Mouse (Mus musculus): ENCODE data around the gene Dusp2. TPM values are rescaled to one million over a fixed set of nuclear protein-coding genes. Genes with fewer than 3 reads are reported as not detected.

Gene Dusp2
- polyA plus RNA-seq, 1 experiment from 2014 or later = 4.8 TPM

DNA sequence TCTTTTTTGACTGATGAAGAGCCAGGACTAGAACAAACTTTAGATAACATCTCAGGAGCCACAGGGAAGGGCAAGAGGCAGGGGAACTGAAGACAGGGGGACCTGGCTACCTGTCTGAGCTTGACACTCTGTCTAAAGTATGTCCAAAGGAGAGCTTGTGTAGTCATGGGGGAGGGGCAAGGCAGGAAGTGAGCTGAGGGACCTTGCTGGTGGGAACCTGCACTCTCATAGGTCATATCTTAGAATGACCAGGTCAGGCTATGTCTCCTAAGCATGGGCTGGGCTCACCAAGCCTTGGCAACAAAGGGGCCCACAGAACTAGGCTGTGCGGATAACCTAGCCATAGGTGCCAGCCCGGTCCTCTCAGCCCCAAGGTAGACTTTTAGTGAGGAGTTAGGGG is 36.1 kb downstream of the Dusp2 start:
- Histone ChIP-seq H3K4me1 (no peaks in the 10 kb centered on the region), H3K9ac (no peak overlapping the region), H3K9me3 (no peaks in the 10 kb centered on the region), H3K4me3 (replicated peaks) (no peak overlapping the region), H3K27ac (no peak overlapping the region), H3K27me3 (0 out of 2 replicates have a peak, but pooled peaks cover 13% of the 10 kb centered on the region), H3K4me2 (no peak overlapping the region), H3K36me3 (replicated peaks) (no peaks in the 10 kb centered on the region)
- 89% methylated on average over 2 of the region's 2 CpGs for WGBS
- ATAC-seq (ENCODE audit: low FRiP score) = no peak

DNA sequence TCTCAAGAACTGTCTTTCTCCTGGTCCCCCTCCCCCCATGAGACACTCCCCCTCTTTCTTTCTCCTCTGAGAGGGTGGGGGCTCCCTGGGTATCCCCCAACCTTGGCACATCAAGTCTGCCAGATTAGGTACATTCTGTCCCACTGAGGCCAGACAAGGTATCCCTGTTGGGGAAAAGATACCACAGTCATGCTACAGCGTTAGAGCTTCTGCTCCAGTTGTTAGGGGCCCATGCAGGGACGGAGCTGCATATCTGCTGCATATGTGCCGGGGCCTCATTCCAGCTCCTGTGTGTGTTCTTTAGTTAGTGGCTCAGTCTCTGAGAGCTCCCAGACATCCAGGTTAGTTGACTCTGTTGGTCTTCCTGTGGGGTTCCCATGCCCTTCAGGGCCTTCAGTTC is 38.2 kb downstream of the Dusp2 start:
- Histone ChIP-seq H3K9ac (no peak overlapping the region), H3K4me1 (peaks cover 12% of the 10 kb centered on the region), H3K27ac (no peak overlapping the region), H3K4me3 (replicated peaks) (no peak overlapping the region), H3K4me2 (no peak overlapping the region), H3K36me3 (replicated peaks) (no peaks in the 10 kb centered on the region), H3K9me3 (no peaks in the 10 kb centered on the region), H3K27me3 (no peaks in the 10 kb centered on the region)
- 92% methylated on average over 3 of the region's 3 CpGs for WGBS
- ATAC-seq (ENCODE audit: low FRiP score) = no peak

DNA sequence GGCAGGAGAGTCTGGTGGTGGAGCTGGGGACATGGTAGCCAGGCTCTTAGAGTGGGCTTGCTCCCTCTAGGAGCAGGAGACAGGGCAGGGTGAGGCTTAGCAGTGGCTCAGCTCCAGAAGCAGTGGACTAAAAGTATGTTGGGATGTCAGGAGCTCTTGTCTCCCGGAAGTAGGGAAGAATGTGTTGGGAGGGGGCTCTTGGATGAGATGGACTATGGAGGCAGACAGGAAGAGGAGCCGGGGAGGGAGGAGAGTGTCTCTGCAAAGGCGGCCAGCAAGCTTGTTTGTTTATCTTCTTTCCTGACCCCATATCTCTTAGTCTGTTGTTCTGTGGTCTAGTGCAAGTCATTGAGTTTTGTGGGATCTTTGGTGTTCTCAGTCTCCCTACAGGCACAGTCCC is 39.1 kb downstream of the Dusp2 start:
- Histone ChIP-seq H3K4me3 (replicated peaks) (no peak overlapping the region), H3K9ac (no peak overlapping the region), H3K9me3 (no peaks in the 10 kb centered on the region), H3K36me3 (replicated peaks) (no peaks in the 10 kb centered on the region), H3K27ac (no peak overlapping the region), H3K4me1 (peaks cover 12% of the 10 kb centered on the region), H3K4me2 (no peak overlapping the region), H3K27me3 (no peaks in the 10 kb centered on the region)
- 79% methylated on average over 3 of the region's 3 CpGs for WGBS
- no peak for ATAC-seq (ENCODE audit: low FRiP score)

DNA sequence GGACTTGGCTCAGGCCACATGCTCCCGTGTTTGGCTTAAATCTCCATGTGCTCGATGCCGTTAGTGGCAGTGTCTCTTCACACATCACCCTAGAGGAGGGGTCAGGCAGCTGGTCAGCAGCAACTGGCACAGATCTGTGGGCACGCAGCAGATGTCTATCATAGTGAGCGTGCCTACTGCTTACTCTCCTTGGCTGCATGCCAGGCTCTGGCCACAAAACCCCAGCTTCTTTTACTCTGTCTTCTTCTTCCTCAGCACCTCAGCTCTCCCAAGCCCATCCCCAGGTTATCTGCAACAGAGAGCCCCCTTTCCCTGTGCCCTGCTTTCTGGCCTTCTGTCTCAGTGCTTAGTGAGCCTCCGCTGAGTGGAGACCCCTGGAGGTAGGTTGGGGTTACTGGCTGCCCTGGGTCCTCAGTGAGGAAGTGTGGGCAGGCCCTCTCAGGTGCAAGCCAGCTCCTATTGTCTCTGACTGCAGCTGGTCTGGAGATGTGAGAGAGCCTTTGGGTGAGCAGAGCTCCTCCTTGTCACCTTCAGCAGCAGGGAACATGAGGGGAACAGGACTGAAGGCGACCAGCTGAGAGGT is 39.9 kb downstream of the Dusp2 start:
- Histone ChIP-seq H3K4me3 (replicated peaks) (no peak overlapping the region), H3K27ac (no peak overlapping the region), H3K9ac (no peak overlapping the region), H3K4me2 (no peak overlapping the region), H3K36me3 (replicated peaks) (no peaks in the 10 kb centered on the region), H3K27me3 (no peaks in the 10 kb centered on the region), H3K9me3 (no peaks in the 10 kb centered on the region), H3K4me1 (peaks cover 12% of the 10 kb centered on the region)
- no peak for ATAC-seq (ENCODE audit: low FRiP score)
- WGBS = 58% methylated on average over 7 of the region's 7 CpGs

DNA sequence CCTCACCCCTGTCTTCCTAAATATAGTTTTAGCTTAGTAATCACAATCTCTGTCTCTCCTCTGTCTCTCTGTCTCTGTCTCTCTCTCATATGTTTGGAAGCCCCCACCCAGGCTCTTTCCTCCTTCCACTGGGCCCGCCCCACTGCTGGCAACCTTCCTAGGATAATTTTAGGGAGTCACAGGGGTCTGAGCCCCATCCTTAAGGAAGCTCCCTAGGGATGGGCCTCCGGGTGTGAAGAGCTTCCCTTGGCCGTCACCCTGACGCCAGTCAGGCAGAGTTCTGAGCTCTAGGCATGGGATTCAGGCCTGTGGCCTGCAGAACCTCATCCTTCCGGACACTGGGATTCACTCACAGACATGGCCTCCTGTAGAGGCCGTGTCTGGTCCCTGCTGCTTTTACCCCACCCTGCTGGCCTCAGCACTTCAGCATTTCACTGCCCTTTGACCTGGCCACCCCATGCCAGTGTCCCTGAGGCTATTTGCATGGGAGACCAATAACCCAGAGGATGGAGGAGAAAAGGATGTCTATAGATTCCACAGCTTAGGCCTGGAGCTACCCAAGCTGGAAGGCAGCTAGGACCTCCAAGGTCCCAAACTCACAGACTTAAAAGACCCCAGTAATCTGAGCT is 40.6 kb downstream of the Dusp2 start:
- Histone ChIP-seq H3K4me3 (replicated peaks) (no peak overlapping the region), H3K27ac (no peak overlapping the region), H3K9me3 (no peaks in the 10 kb centered on the region), H3K36me3 (replicated peaks) (no peaks in the 10 kb centered on the region), H3K9ac (no peak overlapping the region), H3K4me2 (no peak overlapping the region), H3K4me1 (peaks cover 12% of the 10 kb centered on the region), H3K27me3 (no peaks in the 10 kb centered on the region)
- 83% methylated on average over 6 of the region's 6 CpGs for WGBS
- no peak for ATAC-seq (ENCODE audit: low FRiP score)

DNA sequence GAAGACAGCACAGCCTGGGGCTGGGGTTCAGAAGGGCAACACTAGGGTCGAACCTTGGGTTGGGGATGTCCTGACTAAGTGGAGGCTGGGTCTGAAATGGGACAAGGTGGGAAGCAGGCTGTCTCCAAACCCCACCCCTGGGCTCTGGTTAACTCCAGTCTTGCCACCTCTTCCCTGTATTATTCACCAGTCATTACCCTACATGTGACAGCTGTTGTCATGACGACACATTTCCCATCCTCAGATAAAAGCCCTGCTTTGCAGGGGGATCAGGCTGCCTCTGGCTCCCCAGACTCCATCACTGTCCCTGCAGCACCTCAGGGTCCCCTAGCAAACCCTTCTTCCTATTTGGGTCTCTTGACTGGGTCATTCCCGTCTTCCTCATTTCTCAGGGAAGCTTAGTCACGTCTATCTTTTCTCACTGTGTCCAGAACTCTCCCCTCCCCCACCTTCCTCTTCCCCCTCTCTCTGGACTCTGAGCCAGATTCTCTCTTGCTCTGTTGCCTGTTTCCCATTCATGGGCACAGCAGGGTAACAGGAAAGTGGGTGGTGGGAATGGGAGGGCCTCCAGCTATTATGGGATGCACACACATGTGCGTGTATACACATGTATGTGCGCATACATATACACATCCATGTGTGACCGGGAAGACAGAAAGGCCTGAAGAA is 42.1 kb downstream of the Dusp2 start:
- Histone ChIP-seq H3K9ac (no peak overlapping the region), H3K27ac (0 out of 2 replicates have a peak overlapping the region, but pooled peaks have one; percentile 36), H3K36me3 (replicated peaks) (no peaks in the 10 kb centered on the region), H3K27me3 (no peaks in the 10 kb centered on the region), H3K4me2 (no peak overlapping the region), H3K4me1 (peaks cover 12% of the 10 kb centered on the region), H3K4me3 (replicated peaks) (no peak overlapping the region), H3K9me3 (no peaks in the 10 kb centered on the region)
- peak; percentile 57 for ATAC-seq (ENCODE audit: low FRiP score)
- 67% methylated on average over 7 of the region's 7 CpGs for WGBS

DNA sequence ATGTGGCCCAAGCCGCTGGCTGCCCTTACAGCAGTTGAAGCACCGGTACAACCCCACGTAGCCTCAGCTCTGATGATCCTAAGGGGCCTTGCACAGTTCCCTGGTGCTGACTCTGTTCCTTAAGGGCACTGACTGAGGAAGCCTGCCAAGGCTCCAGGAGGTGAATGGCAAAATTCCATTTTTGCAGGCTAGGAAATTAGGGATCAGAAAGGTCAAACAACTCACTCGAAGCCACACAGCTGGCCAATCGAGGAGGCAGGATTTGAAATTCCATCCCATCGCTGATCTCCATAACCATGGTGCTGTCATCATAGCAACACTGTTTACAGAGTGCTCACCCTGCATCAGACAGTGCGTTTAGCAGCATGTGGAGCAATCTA is 42.6 kb downstream of the Dusp2 start:
- Histone ChIP-seq H3K27ac (0 out of 2 replicates have a peak overlapping the region, but pooled peaks have one; percentile 36), H3K27me3 (no peaks in the 10 kb centered on the region), H3K9me3 (no peaks in the 10 kb centered on the region), H3K36me3 (replicated peaks) (no peaks in the 10 kb centered on the region), H3K9ac (no peak overlapping the region), H3K4me3 (replicated peaks) (no peak overlapping the region), H3K4me1 (peaks cover 12% of the 10 kb centered on the region), H3K4me2 (no peak overlapping the region)
- WGBS = 67% methylated on average over 7 of the region's 7 CpGs
- peak; percentile 4; the same call in 1 of the 2 replicates for ATAC-seq (ENCODE audit: low FRiP score)

DNA sequence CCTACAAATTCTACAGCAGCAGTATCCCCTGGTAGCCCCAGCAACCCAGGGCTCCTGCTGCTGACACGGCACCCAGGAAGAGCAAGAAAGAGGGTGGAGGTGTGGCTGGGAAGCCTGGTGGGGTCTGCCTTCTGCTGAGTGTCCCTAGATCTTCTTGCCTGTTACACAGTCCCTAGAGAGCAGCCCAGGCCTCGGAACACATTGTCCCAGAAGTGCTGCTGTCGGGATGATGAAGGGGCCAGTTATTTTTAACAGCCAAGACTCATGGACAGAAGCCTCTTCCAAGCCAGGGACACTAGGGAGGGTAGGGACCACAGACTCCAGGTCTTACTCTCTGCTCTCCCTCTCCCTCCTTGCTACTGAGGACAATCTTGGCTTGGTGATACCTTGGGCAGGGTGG is 43.3 kb downstream of the Dusp2 start:
- H3K36me3 ChIP-seq (replicated peaks) = no peaks in the 10 kb centered on the region
- H3K4me2 ChIP-seq = no peak overlapping the region
- H3K9ac ChIP-seq = no peak overlapping the region
- 80% methylated on average over 3 of the region's 3 CpGs for WGBS
- H3K9me3 ChIP-seq = no peaks in the 10 kb centered on the region
- no peak overlapping the region for H3K27ac ChIP-seq
- no peaks in the 10 kb centered on the region for H3K27me3 ChIP-seq
- no peak overlapping the region for H3K4me3 ChIP-seq (replicated peaks)
- H3K4me1 ChIP-seq = peaks cover 12% of the 10 kb centered on the region
- ATAC-seq (ENCODE audit: low FRiP score) = no peak

DNA sequence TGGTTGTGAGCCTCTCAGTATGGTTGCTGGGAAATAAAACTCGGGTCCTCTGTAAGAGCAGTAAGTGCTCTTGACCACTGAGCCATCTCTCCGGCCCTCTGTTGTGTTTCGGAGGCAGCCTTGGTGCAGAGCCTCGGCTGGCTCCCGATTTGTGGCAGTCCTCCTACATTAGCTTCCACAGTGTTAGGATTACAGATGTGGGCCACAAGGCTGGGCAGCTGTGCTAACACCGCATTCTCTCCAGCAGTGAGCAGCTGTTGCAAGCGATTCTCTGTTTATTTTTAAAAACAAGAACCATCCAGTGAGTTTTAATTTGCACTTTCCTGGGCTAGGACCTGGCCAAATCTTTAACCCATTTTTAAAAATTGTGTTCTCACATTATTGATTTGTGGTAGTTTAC is 47.9 kb downstream of the Dusp2 start:
- Histone ChIP-seq H3K9me3 (no peaks in the 10 kb centered on the region), H3K4me1 (no peaks in the 10 kb centered on the region), H3K36me3 (replicated peaks) (no peaks in the 10 kb centered on the region), H3K4me2 (no peak overlapping the region), H3K9ac (no peak overlapping the region), H3K4me3 (replicated peaks) (no peak overlapping the region), H3K27me3 (no peaks in the 10 kb centered on the region), H3K27ac (no peak overlapping the region)
- 74% methylated on average over 7 of the region's 7 CpGs for WGBS
- ATAC-seq (ENCODE audit: low FRiP score) = no peak

DNA sequence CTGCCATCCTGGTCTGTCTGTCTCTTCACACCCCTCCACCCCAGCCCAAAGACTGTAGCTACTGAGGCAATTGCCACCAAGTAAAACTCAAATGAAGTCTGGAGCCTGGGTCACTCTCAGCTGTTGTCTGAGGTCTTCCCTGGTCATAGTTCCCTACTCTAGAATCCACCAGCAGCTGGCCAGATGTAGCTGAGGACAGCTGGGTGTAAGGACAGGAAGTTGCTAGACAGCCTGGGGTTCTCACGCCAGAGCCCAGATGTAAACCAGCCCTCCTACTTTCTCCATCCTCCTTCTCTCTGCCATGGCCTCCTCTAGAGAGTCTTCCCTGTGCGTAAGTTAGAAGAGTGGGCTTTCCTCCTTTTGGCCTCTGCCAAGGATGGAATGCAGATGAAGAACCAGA is 51.6 kb downstream of the Dusp2 start:
- Histone ChIP-seq H3K36me3 (replicated peaks) (no peaks in the 10 kb centered on the region), H3K9me3 (no peaks in the 10 kb centered on the region), H3K4me3 (replicated peaks) (no peak overlapping the region), H3K9ac (no peak overlapping the region), H3K27me3 (no peaks in the 10 kb centered on the region), H3K4me1 (no peaks in the 10 kb centered on the region), H3K4me2 (no peak overlapping the region), H3K27ac (no peak overlapping the region)
- no peak for ATAC-seq (ENCODE audit: low FRiP score)
- WGBS = 91% methylated on average over 2 of the region's 2 CpGs

All from forebrain, embryonic 12.5 days (tissue).